Mouse (Mus musculus) embryonic facial prominence, embryonic 14.5 days (tissue): ENCODE results near the gene Cdk5rap2. TPM values are rescaled to one million over a fixed set of nuclear protein-coding genes. Genes with fewer than 3 reads are reported as not detected.
A peak's percentile ranks its signal among the peaks of the same experiment; 100 is the strongest.

Source experiments
- ATAC-seq: fragments of 200-750 bp; cut with Nextera tagmentation; 2 replicates; pipeline ENCODE4 v1.8.0; 2017; ENCODE audit warnings: low read depth, moderate number of reproducible peaks, moderate TSS enrichment
- DNase-seq: peaks from one replicate; pipeline ENCODE4 v3.0.0-alpha.2; 2015; ENCODE audit warnings: low spot score
- H3K27ac ChIP-seq: fragments of 300-500 bp; sonication (generic); replicated peaks from 2 replicates; pipeline ENCODE4 v1.5.1; 2014; ENCODE audit warnings: low read depth, mild to moderate bottlenecking, low read length, moderate library complexity
- H3K27me3 ChIP-seq: fragments of 300-500 bp; sonication (generic); replicated peaks from 2 replicates; pipeline ENCODE4 v1.6.1; 2014; ENCODE audit warnings: low read length; ENCODE audit not compliant: control insufficient read depth, insufficient read depth
- H3K36me3 ChIP-seq: fragments of 300-500 bp; sonication (generic); 2 replicates; pipeline ENCODE4 v1.6.1; 2014; ENCODE audit warnings: low read length, mixed read lengths; ENCODE audit not compliant: control insufficient read depth, insufficient read depth
- H3K4me1 ChIP-seq: fragments of 300-500 bp; sonication (generic); 2 replicates; pipeline ENCODE4 v1.6.1; 2014; ENCODE audit warnings: antibody characterized with exemption, low read length; ENCODE audit not compliant: control insufficient read depth, insufficient read depth
- H3K4me2 ChIP-seq: fragments of 300-500 bp; sonication (generic); 2 replicates; pipeline ENCODE4 v1.6.1; 2014; ENCODE audit warnings: low read depth, mild to moderate bottlenecking, low read length, moderate library complexity, mixed read lengths
- H3K4me3 ChIP-seq: fragments of 300-500 bp; sonication (generic); 2 replicates; pipeline ENCODE4 v1.5.1; 2014; ENCODE audit warnings: low read depth, mild to moderate bottlenecking, low read length
- H3K9ac ChIP-seq: fragments of 300-500 bp; sonication (generic); 2 replicates; pipeline ENCODE4 v1.6.1; 2014; ENCODE audit warnings: low read depth, mild to moderate bottlenecking, low read length, moderate library complexity, mixed read lengths
- H3K9me3 ChIP-seq: fragments of 300-500 bp; sonication (generic); 2 replicates; pipeline ENCODE4 v1.6.1; 2016; ENCODE audit warnings: low read length; ENCODE audit not compliant: control insufficient read depth
- WGBS: fragments of 180-500 bp; shearing (Covaris S2); extraction: QIAGEN DNeasy Blood & Tissue Kit; methylation state at CpG from one replicate; pipeline ENCODE4 v1.1.7; 2014; 5-methylcytosine and 5-hydroxymethylcytosine counted together
- polyA plus RNA-seq: library from polyadenylated mRNA; unstranded; fragments of >200 nt; fragmentation: Nextera tagmentation; extraction: Ambion mirVana; gene quantifications from 2 replicates; pipeline ENCODE4 v1.2.1, GENCODE M21; 2014

Cdk5rap2 gene
- polyA plus RNA-seq, 1 experiment from 2014 or later: 15.8 TPM

GRCm38 (mm10) chr4:70334995-70335394 is 75.2 kb downstream of the Cdk5rap2 start:
- Histone ChIP-seq H3K9ac (no peak overlapping the region), H3K27me3 (no peaks in the 10 kb centered on the region), H3K4me2 (no peak overlapping the region), H3K27ac (no peak overlapping the region), H3K4me1 (no peaks in the 10 kb centered on the region), H3K9me3 (no peaks in the 10 kb centered on the region), H3K36me3 (peaks cover 26% of the 10 kb centered on the region; the same call in 1 of the 2 replicates), H3K4me3 (no peak overlapping the region)
- DNase-seq (no peak), ATAC-seq (no peak)
- 86% methylated on average over 4 of the region's 4 CpGs for WGBS

GRCm38 (mm10) chr4:70332981-70333380 is 77.3 kb downstream of the Cdk5rap2 start:
- 95% methylated on average over 6 of the region's 6 CpGs for WGBS

GRCm38 (mm10) chr4:70332576-70332975 is 77.7 kb downstream of the Cdk5rap2 start:
- no peak for DNase-seq
- no peak overlapping the region for H3K4me3 ChIP-seq
- no peak overlapping the region for H3K9ac ChIP-seq
- peaks cover 26% of the 10 kb centered on the region; the same call in 1 of the 2 replicates for H3K36me3 ChIP-seq
- no peak for ATAC-seq
- H3K9me3 ChIP-seq: no peaks in the 10 kb centered on the region
- no peaks in the 10 kb centered on the region for H3K4me1 ChIP-seq
- H3K4me2 ChIP-seq: no peak overlapping the region
- 84% methylated on average over 7 of the region's 7 CpGs for WGBS
- no peaks in the 10 kb centered on the region for H3K27me3 ChIP-seq
- no peak overlapping the region for H3K27ac ChIP-seq

More at GRCm38 (mm10) chr4:70332981-70333380, 77.3 kb downstream of the Cdk5rap2 start:
- H3K4me2 ChIP-seq: no peak overlapping the region
- no peaks in the 10 kb centered on the region for H3K27me3 ChIP-seq
- no peak overlapping the region for H3K9ac ChIP-seq
- peaks cover 26% of the 10 kb centered on the region; the same call in 1 of the 2 replicates for H3K36me3 ChIP-seq
- H3K4me3 ChIP-seq: no peak overlapping the region
- no peak for ATAC-seq
- H3K27ac ChIP-seq: no peak overlapping the region
- H3K4me1 ChIP-seq: no peaks in the 10 kb centered on the region
- no peaks in the 10 kb centered on the region for H3K9me3 ChIP-seq
- no peak for DNase-seq

GRCm38 (mm10) chr4:70331181-70331580 is 79.1 kb downstream of the Cdk5rap2 start:
- H3K27me3 ChIP-seq: no peaks in the 10 kb centered on the region
- no peak overlapping the region for H3K27ac ChIP-seq
- ATAC-seq: no peak
- no peaks in the 10 kb centered on the region for H3K4me1 ChIP-seq
- H3K4me2 ChIP-seq: no peak overlapping the region
- 85% methylated on average over 6 of the region's 6 CpGs for WGBS
- no peak overlapping the region for H3K9ac ChIP-seq
- H3K4me3 ChIP-seq: no peak overlapping the region
- DNase-seq: no peak
- peaks cover 17% of the 10 kb centered on the region; the same call in 1 of the 2 replicates for H3K36me3 ChIP-seq
- no peaks in the 10 kb centered on the region for H3K9me3 ChIP-seq

- ATAC-seq (no peak), DNase-seq (no peak)
- Histone ChIP-seq H3K36me3 (peaks cover 21% of the 10 kb centered on the region; the same call in 1 of the 2 replicates), H3K27me3 (no peaks in the 10 kb centered on the region), H3K4me2 (no peak overlapping the region), H3K4me3 (no peak overlapping the region), H3K9me3 (no peaks in the 10 kb centered on the region), H3K9ac (no peak overlapping the region), H3K27ac (no peak overlapping the region), H3K4me1 (no peaks in the 10 kb centered on the region)
- WGBS: 78% methylated on average over 9 of the region's 9 CpGs
These were observed 82.2 kb downstream of the Cdk5rap2 start for GRCm38 (mm10) chr4:70328033-70328432.

GRCm38 (mm10) chr4:70327436-70327835 is 82.8 kb downstream of the Cdk5rap2 start:
- H3K9me3 ChIP-seq: no peaks in the 10 kb centered on the region
- 71% methylated on average over 1 of the region's 1 CpGs for WGBS
- H3K4me2 ChIP-seq: no peak overlapping the region
- H3K4me3 ChIP-seq: no peak overlapping the region
- H3K27ac ChIP-seq: no peak overlapping the region
- H3K36me3 ChIP-seq: peaks cover 18% of the 10 kb centered on the region; the same call in 1 of the 2 replicates
- no peak for ATAC-seq
- H3K27me3 ChIP-seq: no peaks in the 10 kb centered on the region
- no peak overlapping the region for H3K9ac ChIP-seq
- no peak for DNase-seq
- H3K4me1 ChIP-seq: no peaks in the 10 kb centered on the region

GRCm38 (mm10) chr4:70321586-70321985 is 88.7 kb downstream of the Cdk5rap2 start:
- no peak overlapping the region for H3K9ac ChIP-seq
- WGBS: 56% methylated on average over 1 of the region's 1 CpGs
- no peak overlapping the region for H3K27ac ChIP-seq
- no peaks in the 10 kb centered on the region for H3K27me3 ChIP-seq
- ATAC-seq (no peak), DNase-seq (no peak)
- H3K4me1 ChIP-seq: no peaks in the 10 kb centered on the region
- H3K36me3 ChIP-seq: peaks cover 13% of the 10 kb centered on the region
- no peaks in the 10 kb centered on the region for H3K9me3 ChIP-seq
- no peak overlapping the region for H3K4me3 ChIP-seq
- H3K4me2 ChIP-seq: no peak overlapping the region

GRCm38 (mm10) chr4:70312170-70312569 is 98.1 kb downstream of the Cdk5rap2 start:
- no peak overlapping the region for H3K4me3 ChIP-seq
- no peaks in the 10 kb centered on the region for H3K27me3 ChIP-seq
- H3K27ac ChIP-seq: no peak overlapping the region
- H3K4me1 ChIP-seq: no peaks in the 10 kb centered on the region
- H3K4me2 ChIP-seq: no peak overlapping the region
- H3K9ac ChIP-seq: no peak overlapping the region
- DNase-seq: no peak
- H3K36me3 ChIP-seq: peaks cover 29% of the 10 kb centered on the region
- H3K9me3 ChIP-seq: no peaks in the 10 kb centered on the region
- WGBS: 70% methylated on average over 4 of the region's 4 CpGs
- ATAC-seq: no peak

GRCm38 (mm10) chr4:70311530-70311929 is 98.7 kb downstream of the Cdk5rap2 start:
- H3K4me2 ChIP-seq: no peak overlapping the region
- DNase-seq (peak; percentile 19), ATAC-seq (peak; percentile 53; the same call in 1 of the 2 replicates)
- peaks cover 22% of the 10 kb centered on the region for H3K36me3 ChIP-seq
- H3K4me3 ChIP-seq: no peak overlapping the region
- no peaks in the 10 kb centered on the region for H3K4me1 ChIP-seq
- no peaks in the 10 kb centered on the region for H3K9me3 ChIP-seq
- no peaks in the 10 kb centered on the region for H3K27me3 ChIP-seq
- H3K9ac ChIP-seq: no peak overlapping the region
- H3K27ac ChIP-seq: no peak overlapping the region
- 81% methylated on average over 5 of the region's 5 CpGs for WGBS
